Mouse (Mus musculus): ENCODE measurements around the gene Rasgef1b. TPM values are rescaled to one million over a fixed set of nuclear protein-coding genes. Genes with fewer than 3 reads are reported as not detected.

Gene Rasgef1b
- polyA plus RNA-seq, 1 experiment from 2014 or later = 15.6 TPM

GRCm38 (mm10) chr5:99236431-99236830 is 492.4 kb downstream of the Rasgef1b start:
- H3K4me3 ChIP-seq (replicated peaks; ENCODE audit: low read length) = no peak overlapping the region
- peak; percentile 29; the same call in 1 of the 2 replicates for ATAC-seq (ENCODE audit: insufficient read depth, low FRiP score)
- H3K36me3 ChIP-seq (ENCODE audit: control insufficient read depth, insufficient read depth, low read length) = no peaks in the 10 kb centered on the region
- H3K27me3 ChIP-seq (ENCODE audit: control insufficient read depth, insufficient read depth, low read length) = no peaks in the 10 kb centered on the region
- H3K4me2 ChIP-seq (ENCODE audit: low read depth, low read length) = no peak overlapping the region
- H3K9me3 ChIP-seq (replicated peaks; ENCODE audit: control insufficient read depth, low read length) = no peaks in the 10 kb centered on the region
- peak overlapping the region; percentile 71 for H3K27ac ChIP-seq (ENCODE audit: low read length)
- no peak overlapping the region for H3K9ac ChIP-seq (ENCODE audit: low read length)
- peaks cover 4% of the 10 kb centered on the region; the same call in 1 of the 2 replicates for H3K4me1 ChIP-seq (ENCODE audit: control insufficient read depth, insufficient read depth, low read length)
- 51% methylated on average over 4 of the region's 4 CpGs for WGBS

- Histone ChIP-seq H3K36me3 (ENCODE audit: control insufficient read depth, insufficient read depth, low read length) (no peaks in the 10 kb centered on the region), H3K9ac (ENCODE audit: low read length) (no peak overlapping the region), H3K9me3 (replicated peaks; ENCODE audit: control insufficient read depth, low read length) (no peaks in the 10 kb centered on the region), H3K4me3 (replicated peaks; ENCODE audit: low read length) (no peak overlapping the region), H3K4me1 (ENCODE audit: control insufficient read depth, insufficient read depth, low read length) (peaks cover 4% of the 10 kb centered on the region; the same call in 1 of the 2 replicates), H3K4me2 (ENCODE audit: low read depth, low read length) (no peak overlapping the region), H3K27ac (ENCODE audit: low read length) (no peak overlapping the region), H3K27me3 (ENCODE audit: control insufficient read depth, insufficient read depth, low read length) (no peaks in the 10 kb centered on the region)
- no peak for ATAC-seq (ENCODE audit: insufficient read depth, low FRiP score)
- 89% methylated on average over 17 of the region's 17 CpGs for WGBS
Measured at GRCm38 (mm10) chr5:99234275-99234674, 494.6 kb downstream of the Rasgef1b start.

- no peak for ATAC-seq (ENCODE audit: insufficient read depth, low FRiP score)
- Histone ChIP-seq H3K27ac (ENCODE audit: low read length) (no peak overlapping the region), H3K9ac (ENCODE audit: low read length) (no peak overlapping the region), H3K4me1 (ENCODE audit: control insufficient read depth, insufficient read depth, low read length) (peaks cover under 1% of the 10 kb centered on the region; the same call in 1 of the 2 replicates), H3K36me3 (ENCODE audit: control insufficient read depth, insufficient read depth, low read length) (no peaks in the 10 kb centered on the region), H3K27me3 (ENCODE audit: control insufficient read depth, insufficient read depth, low read length) (no peaks in the 10 kb centered on the region), H3K4me2 (ENCODE audit: low read depth, low read length) (no peak overlapping the region), H3K4me3 (replicated peaks; ENCODE audit: low read length) (no peak overlapping the region), H3K9me3 (replicated peaks; ENCODE audit: control insufficient read depth, low read length) (no peaks in the 10 kb centered on the region)
- WGBS = 59% methylated on average over 3 of the region's 3 CpGs
Measured at GRCm38 (mm10) chr5:99233176-99233575, 495.7 kb downstream of the Rasgef1b start.

- Histone ChIP-seq H3K9ac (ENCODE audit: low read length) (no peak overlapping the region), H3K4me1 (ENCODE audit: control insufficient read depth, insufficient read depth, low read length) (no peaks in the 10 kb centered on the region), H3K36me3 (ENCODE audit: control insufficient read depth, insufficient read depth, low read length) (no peaks in the 10 kb centered on the region), H3K27ac (ENCODE audit: low read length) (no peak overlapping the region), H3K4me2 (ENCODE audit: low read depth, low read length) (no peak overlapping the region), H3K27me3 (ENCODE audit: control insufficient read depth, insufficient read depth, low read length) (no peaks in the 10 kb centered on the region), H3K9me3 (replicated peaks; ENCODE audit: control insufficient read depth, low read length) (no peaks in the 10 kb centered on the region), H3K4me3 (replicated peaks; ENCODE audit: low read length) (no peak overlapping the region)
- WGBS = 86% methylated on average over 8 of the region's 8 CpGs
- no peak for ATAC-seq (ENCODE audit: insufficient read depth, low FRiP score)
Measured at GRCm38 (mm10) chr5:99232410-99232809, 496.5 kb downstream of the Rasgef1b start.

GRCm38 (mm10) chr5:99230476-99230875 is 498.4 kb downstream of the Rasgef1b start:
- Histone ChIP-seq H3K4me2 (ENCODE audit: low read depth, low read length) (no peak overlapping the region), H3K9ac (ENCODE audit: low read length) (no peak overlapping the region), H3K9me3 (replicated peaks; ENCODE audit: control insufficient read depth, low read length) (no peaks in the 10 kb centered on the region), H3K36me3 (ENCODE audit: control insufficient read depth, insufficient read depth, low read length) (no peaks in the 10 kb centered on the region), H3K27me3 (ENCODE audit: control insufficient read depth, insufficient read depth, low read length) (no peaks in the 10 kb centered on the region), H3K4me1 (ENCODE audit: control insufficient read depth, insufficient read depth, low read length) (no peaks in the 10 kb centered on the region), H3K27ac (ENCODE audit: low read length) (no peak overlapping the region), H3K4me3 (replicated peaks; ENCODE audit: low read length) (no peak overlapping the region)
- no peak for ATAC-seq (ENCODE audit: insufficient read depth, low FRiP score)
- WGBS = 69% methylated on average over 7 of the region's 7 CpGs

- WGBS = 81% methylated on average over 4 of the region's 4 CpGs
- no peak overlapping the region for H3K27ac ChIP-seq (ENCODE audit: low read length)
- H3K4me3 ChIP-seq (replicated peaks; ENCODE audit: low read length) = no peak overlapping the region
- no peaks in the 10 kb centered on the region for H3K27me3 ChIP-seq (ENCODE audit: control insufficient read depth, insufficient read depth, low read length)
- H3K9ac ChIP-seq (ENCODE audit: low read length) = no peak overlapping the region
- H3K36me3 ChIP-seq (ENCODE audit: control insufficient read depth, insufficient read depth, low read length) = no peaks in the 10 kb centered on the region
- no peak overlapping the region for H3K4me2 ChIP-seq (ENCODE audit: low read depth, low read length)
- no peak for ATAC-seq (ENCODE audit: insufficient read depth, low FRiP score)
- no peaks in the 10 kb centered on the region for H3K9me3 ChIP-seq (replicated peaks; ENCODE audit: control insufficient read depth, low read length)
- peaks cover 9% of the 10 kb centered on the region; the same call in 1 of the 2 replicates for H3K4me1 ChIP-seq (ENCODE audit: control insufficient read depth, insufficient read depth, low read length)
Measured at GRCm38 (mm10) chr5:99227361-99227760, 501.5 kb downstream of the Rasgef1b start.

GRCm38 (mm10) chr5:99224571-99225011 is 504.3 kb downstream of the Rasgef1b start:
- H3K27ac ChIP-seq (ENCODE audit: low read length) = 0 out of 2 replicates have a peak overlapping the region, but pooled peaks have one; percentile 26
- H3K4me2 ChIP-seq (ENCODE audit: low read depth, low read length) = no peak overlapping the region
- H3K9me3 ChIP-seq (replicated peaks; ENCODE audit: control insufficient read depth, low read length) = no peaks in the 10 kb centered on the region
- H3K36me3 ChIP-seq (ENCODE audit: control insufficient read depth, insufficient read depth, low read length) = peaks cover 12% of the 10 kb centered on the region; the same call in 1 of the 2 replicates
- 55% methylated on average over 5 of the region's 5 CpGs for WGBS
- no peak overlapping the region for H3K4me3 ChIP-seq (replicated peaks; ENCODE audit: low read length)
- no peak overlapping the region for H3K9ac ChIP-seq (ENCODE audit: low read length)
- peaks cover 9% of the 10 kb centered on the region; the same call in 1 of the 2 replicates for H3K4me1 ChIP-seq (ENCODE audit: control insufficient read depth, insufficient read depth, low read length)
- no peaks in the 10 kb centered on the region for H3K27me3 ChIP-seq (ENCODE audit: control insufficient read depth, insufficient read depth, low read length)
- ATAC-seq (ENCODE audit: insufficient read depth, low FRiP score) = no peak

- peaks cover 14% of the 10 kb centered on the region; the same call in 1 of the 2 replicates for H3K36me3 ChIP-seq (ENCODE audit: control insufficient read depth, insufficient read depth, low read length)
Measured at GRCm38 (mm10) chr5:99223869-99224498, 504.9 kb downstream of the Rasgef1b start.

GRCm38 (mm10) chr5:99218385-99218784 is 510.5 kb downstream of the Rasgef1b start:
- ATAC-seq (ENCODE audit: insufficient read depth, low FRiP score) = no peak

More at GRCm38 (mm10) chr5:99223869-99224498, 504.9 kb downstream of the Rasgef1b start:
- Histone ChIP-seq H3K9me3 (replicated peaks; ENCODE audit: control insufficient read depth, low read length) (no peaks in the 10 kb centered on the region), H3K4me2 (ENCODE audit: low read depth, low read length) (no peak overlapping the region), H3K4me1 (ENCODE audit: control insufficient read depth, insufficient read depth, low read length) (peaks cover 9% of the 10 kb centered on the region; the same call in 1 of the 2 replicates), H3K27me3 (ENCODE audit: control insufficient read depth, insufficient read depth, low read length) (no peaks in the 10 kb centered on the region), H3K27ac (ENCODE audit: low read length) (0 out of 2 replicates have a peak overlapping the region, but pooled peaks have one; percentile 26), H3K9ac (ENCODE audit: low read length) (no peak overlapping the region), H3K4me3 (replicated peaks; ENCODE audit: low read length) (no peak overlapping the region)
- no peak for ATAC-seq (ENCODE audit: insufficient read depth, low FRiP score)
- WGBS = 56% methylated on average over 15 of the region's 15 CpGs

More at GRCm38 (mm10) chr5:99218385-99218784, 510.5 kb downstream of the Rasgef1b start:
- no peak overlapping the region for H3K9ac ChIP-seq (ENCODE audit: low read length)
- H3K27ac ChIP-seq (ENCODE audit: low read length) = 0 out of 2 replicates have a peak overlapping the region, but pooled peaks have one; percentile 16
- 54% methylated on average over 5 of the region's 5 CpGs for WGBS
- no peaks in the 10 kb centered on the region for H3K9me3 ChIP-seq (replicated peaks; ENCODE audit: control insufficient read depth, low read length)
- H3K4me3 ChIP-seq (replicated peaks; ENCODE audit: low read length) = no peak overlapping the region
- no peak overlapping the region for H3K4me2 ChIP-seq (ENCODE audit: low read depth, low read length)
- H3K4me1 ChIP-seq (ENCODE audit: control insufficient read depth, insufficient read depth, low read length) = no peaks in the 10 kb centered on the region
- H3K36me3 ChIP-seq (ENCODE audit: control insufficient read depth, insufficient read depth, low read length) = peaks cover 24% of the 10 kb centered on the region; the same call in 1 of the 2 replicates
- H3K27me3 ChIP-seq (ENCODE audit: control insufficient read depth, insufficient read depth, low read length) = no peaks in the 10 kb centered on the region
